Mouse (Mus musculus): ENCODE results near the gene Usp48. TPM values are rescaled to one million over a fixed set of nuclear protein-coding genes. Genes with fewer than 3 reads are reported as not detected.

Gene Usp48
- polyA plus RNA-seq, 1 experiment: 26.7 TPM

DNA sequence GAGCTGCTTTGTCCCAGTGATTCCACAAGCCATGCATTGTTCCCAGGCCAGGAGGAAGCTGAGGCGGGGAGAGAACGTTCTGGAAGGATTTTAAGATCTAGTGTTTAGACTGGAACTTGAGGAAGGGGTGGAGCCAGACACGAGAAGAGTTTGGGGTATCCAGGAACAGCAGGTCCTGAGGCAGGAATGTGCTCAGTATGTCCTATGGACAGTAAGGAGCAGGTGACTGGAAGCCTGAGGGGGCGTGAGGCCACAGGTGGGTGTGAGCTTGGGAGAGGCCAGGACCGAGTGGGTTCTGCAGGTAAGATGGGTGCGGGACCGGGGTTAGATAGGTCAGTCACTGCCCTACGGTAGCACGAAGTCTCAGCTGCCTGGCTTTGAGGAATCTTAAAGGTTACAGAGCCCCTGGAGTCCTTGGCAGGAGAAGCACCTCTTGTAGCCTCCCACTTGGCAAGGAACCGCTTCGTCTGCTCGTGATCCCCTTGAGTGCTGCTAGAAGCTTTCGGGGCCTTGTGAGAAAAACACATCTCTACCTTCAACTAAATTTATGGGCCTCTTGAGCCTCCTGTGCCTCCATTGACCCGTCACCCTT, 93.8 kb downstream of the Usp48 start:
- TF ChIP-seq CTCF (IDR thresholded peaks at IDR 0.05; ENCODE audit: extremely low read depth, insufficient read length, insufficient replicate concordance, low read depth, low read length) (no peak), POLR2A (IDR thresholded peaks at IDR 0.05; ENCODE audit: low read depth, low read length) (no peak)
- H3K4me3 ChIP-seq (ENCODE audit: low read depth, low read length): no peak overlapping the region
- no peaks in the 10 kb centered on the region for H3K36me3 ChIP-seq (ENCODE audit: control insufficient read depth, insufficient read depth, low read length)
- 75% methylated on average over 14 of the region's 14 CpGs for WGBS
- H3K4me1 ChIP-seq (ENCODE audit: control insufficient read depth, insufficient read depth, insufficient read length, low read length): no peaks in the 10 kb centered on the region; the same call in 1 of the 2 replicates
- H3K27ac ChIP-seq (ENCODE audit: insufficient read depth, low read depth, low read length): no peak overlapping the region
- peaks cover 3% of the 10 kb centered on the region; the same call in 1 of the 2 replicates for H3K27me3 ChIP-seq (ENCODE audit: control insufficient read depth, insufficient read depth, low read length)

DNA sequence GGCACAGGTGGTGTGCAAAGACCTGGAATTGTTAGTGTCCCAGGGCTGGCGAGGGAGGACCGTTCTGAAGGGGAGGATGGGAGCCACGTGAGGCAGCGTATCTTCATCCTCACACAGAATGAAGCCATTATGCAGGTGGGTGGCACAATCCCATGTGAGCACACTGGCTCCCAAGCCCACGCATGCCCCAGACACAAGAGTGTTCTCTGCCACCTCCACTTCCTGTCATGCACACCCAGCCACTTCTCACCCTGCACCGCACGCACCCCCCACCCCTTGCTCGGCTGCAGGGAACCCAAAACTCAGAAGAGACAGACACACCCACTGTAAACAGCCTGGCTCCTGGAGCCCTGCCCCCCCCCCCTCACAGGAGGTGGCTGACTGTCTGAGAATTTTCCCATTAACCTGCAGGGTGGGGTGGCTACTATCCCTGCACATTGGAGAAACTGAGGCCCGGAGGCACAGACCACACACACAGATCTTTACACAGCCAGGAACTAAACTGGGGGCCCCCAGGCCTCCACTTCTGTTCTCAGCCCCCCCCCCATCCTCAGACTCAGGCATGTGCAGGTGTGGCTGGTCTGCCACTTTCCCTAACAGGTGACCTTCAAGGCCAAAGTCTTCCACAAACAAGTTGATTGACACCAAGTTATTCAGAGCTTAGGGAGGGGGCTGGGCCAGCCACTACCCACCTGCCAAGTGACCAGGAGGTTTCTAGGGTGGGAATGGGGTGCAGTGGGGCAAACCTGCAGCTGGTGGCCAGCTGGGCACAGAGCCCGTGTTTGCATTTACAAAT, 98.8 kb downstream of the Usp48 start:
- 30% methylated on average over 10 of the region's 10 CpGs for WGBS

GRCm38 (mm10) chr4:137695300-137695699, 101.7 kb downstream of the Usp48 start:
- 61% methylated on average over 8 of the region's 8 CpGs for WGBS
- Histone ChIP-seq H3K4me3 (ENCODE audit: low read depth, low read length) (no peak overlapping the region), H3K27me3 (ENCODE audit: control insufficient read depth, insufficient read depth, low read length) (no peaks in the 10 kb centered on the region), H3K27ac (ENCODE audit: insufficient read depth, low read depth, low read length) (no peak overlapping the region), H3K4me1 (ENCODE audit: control insufficient read depth, insufficient read depth, insufficient read length, low read length) (peaks cover 7% of the 10 kb centered on the region), H3K36me3 (ENCODE audit: control insufficient read depth, insufficient read depth, low read length) (no peaks in the 10 kb centered on the region)
- TF ChIP-seq CTCF (IDR thresholded peaks at IDR 0.05; ENCODE audit: extremely low read depth, insufficient read length, insufficient replicate concordance, low read depth, low read length): no peak
- TF ChIP-seq POLR2A (IDR thresholded peaks at IDR 0.05; ENCODE audit: low read depth, low read length): no peak

More for the DNA sequence above, 98.8 kb downstream of the Usp48 start:
- Histone ChIP-seq H3K36me3 (ENCODE audit: control insufficient read depth, insufficient read depth, low read length) (no peaks in the 10 kb centered on the region), H3K4me3 (ENCODE audit: low read depth, low read length) (no peak overlapping the region), H3K27ac (ENCODE audit: insufficient read depth, low read depth, low read length) (no peak overlapping the region), H3K27me3 (ENCODE audit: control insufficient read depth, insufficient read depth, low read length) (no peaks in the 10 kb centered on the region), H3K4me1 (ENCODE audit: control insufficient read depth, insufficient read depth, insufficient read length, low read length) (peaks cover 2% of the 10 kb centered on the region)
- TF ChIP-seq CTCF (IDR thresholded peaks at IDR 0.05; ENCODE audit: extremely low read depth, insufficient read length, insufficient replicate concordance, low read depth, low read length) (no peak), POLR2A (IDR thresholded peaks at IDR 0.05; ENCODE audit: low read depth, low read length) (no peak)

- peaks cover 7% of the 10 kb centered on the region for H3K4me1 ChIP-seq (ENCODE audit: control insufficient read depth, insufficient read depth, insufficient read length, low read length)
- H3K36me3 ChIP-seq (ENCODE audit: control insufficient read depth, insufficient read depth, low read length): no peaks in the 10 kb centered on the region
- no peak overlapping the region for H3K4me3 ChIP-seq (ENCODE audit: low read depth, low read length)
- TF ChIP-seq POLR2A (IDR thresholded peaks at IDR 0.05; ENCODE audit: low read depth, low read length): no peak
- no peak for TF ChIP-seq CTCF (IDR thresholded peaks at IDR 0.05; ENCODE audit: extremely low read depth, insufficient read length, insufficient replicate concordance, low read depth, low read length)
- 5% methylated on average over 4 of the region's 4 CpGs for WGBS
- no peaks in the 10 kb centered on the region for H3K27me3 ChIP-seq (ENCODE audit: control insufficient read depth, insufficient read depth, low read length)
- no peak overlapping the region for H3K27ac ChIP-seq (ENCODE audit: insufficient read depth, low read depth, low read length)
Observed at GRCm38 (mm10) chr4:137695900-137696299, 102.3 kb downstream of the Usp48 start.

DNA sequence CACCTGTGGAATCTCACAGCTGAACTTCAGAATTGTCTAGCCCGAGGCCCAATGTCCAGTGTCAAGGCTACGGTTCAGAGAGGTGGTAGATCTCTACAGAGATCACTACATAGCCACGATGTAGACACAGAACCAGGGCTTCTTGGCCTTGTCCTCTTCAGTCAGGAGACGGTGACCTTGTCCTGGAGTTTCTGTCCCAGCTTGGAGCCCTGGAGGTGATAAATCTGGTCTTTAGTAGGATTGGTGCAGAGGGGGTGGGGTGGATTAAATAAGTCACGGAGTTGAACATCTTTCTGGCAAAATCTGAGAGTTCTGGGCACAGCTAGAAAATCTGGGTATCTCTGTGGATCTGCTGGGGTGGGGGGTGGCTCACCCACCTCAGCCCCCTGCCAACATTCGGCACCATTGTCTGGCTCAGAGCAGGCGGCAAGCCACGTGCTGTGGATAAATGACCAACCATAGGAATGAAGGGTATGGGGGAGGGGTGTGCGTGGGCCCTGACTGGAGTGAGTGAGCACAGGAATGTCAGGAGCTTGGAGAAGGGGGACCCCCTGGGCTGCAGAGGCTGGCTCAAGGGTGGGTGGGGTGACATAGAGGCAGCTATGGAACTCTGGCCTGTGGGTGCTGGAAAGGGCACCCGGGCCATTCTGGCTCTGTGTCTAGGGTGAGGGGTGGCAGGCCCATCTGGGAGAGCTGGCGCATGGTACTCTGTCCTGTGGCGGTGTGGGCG, 103.8 kb downstream of the Usp48 start:
- Histone ChIP-seq H3K4me1 (ENCODE audit: control insufficient read depth, insufficient read depth, insufficient read length, low read length) (peaks cover 7% of the 10 kb centered on the region; the same call in 1 of the 2 replicates), H3K27me3 (ENCODE audit: control insufficient read depth, insufficient read depth, low read length) (no peaks in the 10 kb centered on the region), H3K36me3 (ENCODE audit: control insufficient read depth, insufficient read depth, low read length) (no peaks in the 10 kb centered on the region), H3K27ac (ENCODE audit: insufficient read depth, low read depth, low read length) (0 out of 2 replicates have a peak overlapping the region, but pooled peaks have one; percentile 3), H3K4me3 (ENCODE audit: low read depth, low read length) (no peak overlapping the region)
- 72% methylated on average over 13 of the region's 13 CpGs for WGBS
- TF ChIP-seq POLR2A (IDR thresholded peaks at IDR 0.05; ENCODE audit: low read depth, low read length) (no peak), CTCF (IDR thresholded peaks at IDR 0.05; ENCODE audit: extremely low read depth, insufficient read length, insufficient replicate concordance, low read depth, low read length) (no peak)

GRCm38 (mm10) chr4:137698076-137698985, 104.8 kb downstream of the Usp48 start:
- no peaks in the 10 kb centered on the region for H3K27me3 ChIP-seq (ENCODE audit: control insufficient read depth, insufficient read depth, low read length)
- no peak for TF ChIP-seq POLR2A (IDR thresholded peaks at IDR 0.05; ENCODE audit: low read depth, low read length)
- TF ChIP-seq CTCF (IDR thresholded peaks at IDR 0.05; ENCODE audit: extremely low read depth, insufficient read length, insufficient replicate concordance, low read depth, low read length): no peak
- peak overlapping the region; percentile 3 for H3K27ac ChIP-seq (ENCODE audit: insufficient read depth, low read depth, low read length)
- peaks cover 5% of the 10 kb centered on the region; the same call in 1 of the 2 replicates for H3K4me1 ChIP-seq (ENCODE audit: control insufficient read depth, insufficient read depth, insufficient read length, low read length)
- H3K36me3 ChIP-seq (ENCODE audit: control insufficient read depth, insufficient read depth, low read length): no peaks in the 10 kb centered on the region
- no peak overlapping the region for H3K4me3 ChIP-seq (ENCODE audit: low read depth, low read length)
- WGBS: 39% methylated on average over 7 of the region's 7 CpGs

Data from small intestine, adult 2 months (tissue).